Mouse (Mus musculus): ENCODE measurements around the gene Zg16. TPM values are rescaled to one million over a fixed set of nuclear protein-coding genes. Genes with fewer than 3 reads are reported as not detected.

Gene Zg16
- polyA plus RNA-seq, 1 experiment from 2014 or later: not detected

GRCm38 (mm10) chr7:127113614-127114259, 26.6 kb upstream of the Zg16 start:
- H3K27me3 ChIP-seq: no peaks in the 10 kb centered on the region
- ATAC-seq (ENCODE audit: low FRiP score, low read depth): no peak
- H3K9me3 ChIP-seq: no peaks in the 10 kb centered on the region
- no peaks in the 10 kb centered on the region for H3K4me1 ChIP-seq (replicated peaks)
- H3K36me3 ChIP-seq: no peaks in the 10 kb centered on the region
- H3K4me2 ChIP-seq: no peak overlapping the region
- H3K27ac ChIP-seq (replicated peaks): no peak overlapping the region
- H3K4me3 ChIP-seq: no peak overlapping the region
- no peak overlapping the region for H3K9ac ChIP-seq
- 51% methylated on average over 12 of the region's 12 CpGs for WGBS

- ATAC-seq (ENCODE audit: low FRiP score, low read depth): no peak
- Histone ChIP-seq H3K36me3 (no peaks in the 10 kb centered on the region), H3K4me2 (no peak overlapping the region), H3K27ac (replicated peaks) (no peak overlapping the region), H3K9me3 (no peaks in the 10 kb centered on the region), H3K27me3 (no peaks in the 10 kb centered on the region), H3K9ac (no peak overlapping the region), H3K4me1 (replicated peaks) (no peaks in the 10 kb centered on the region), H3K4me3 (no peak overlapping the region)
- 44% methylated on average over 9 of the region's 9 CpGs for WGBS
Observed at GRCm38 (mm10) chr7:127112921-127113597, 25.9 kb upstream of the Zg16 start.

DNA sequence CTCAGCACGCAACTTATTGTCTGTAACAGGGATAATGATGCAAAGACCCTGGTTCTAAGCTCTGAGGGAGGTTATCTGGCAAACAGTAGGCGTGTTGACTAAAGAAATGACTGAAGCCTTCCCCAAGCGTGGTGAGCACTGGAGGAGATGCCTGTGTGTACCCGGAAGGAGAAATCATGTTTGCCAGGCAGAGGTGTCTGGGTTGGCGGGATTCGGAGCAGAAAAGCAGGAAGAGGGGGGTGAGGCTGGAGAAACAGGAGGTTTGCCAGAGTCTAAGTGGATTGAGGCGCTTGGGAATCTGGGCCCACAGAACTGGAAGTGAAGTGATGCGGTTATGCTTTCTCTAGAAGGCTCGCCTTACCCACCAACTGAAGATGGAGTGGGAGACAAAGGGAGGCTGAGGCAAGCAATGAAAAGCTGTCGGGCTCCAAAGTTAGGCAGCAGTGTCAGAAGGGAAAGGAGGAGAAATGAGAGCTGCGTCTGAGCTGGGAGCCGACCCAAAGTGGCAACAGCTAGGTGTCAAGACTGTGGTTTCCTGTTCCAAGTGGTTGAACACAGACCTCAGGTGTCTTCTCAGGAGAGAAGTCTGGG, 25.2 kb upstream of the Zg16 start:
- no peak for ATAC-seq (ENCODE audit: low FRiP score, low read depth)
- H3K27ac ChIP-seq (replicated peaks): no peak overlapping the region
- no peak overlapping the region for H3K4me3 ChIP-seq
- no peak overlapping the region for H3K9ac ChIP-seq
- 85% methylated on average over 12 of the region's 12 CpGs for WGBS
- no peaks in the 10 kb centered on the region for H3K4me1 ChIP-seq (replicated peaks)
- no peaks in the 10 kb centered on the region for H3K9me3 ChIP-seq
- no peak overlapping the region for H3K4me2 ChIP-seq
- H3K36me3 ChIP-seq: no peaks in the 10 kb centered on the region
- H3K27me3 ChIP-seq: no peaks in the 10 kb centered on the region

DNA sequence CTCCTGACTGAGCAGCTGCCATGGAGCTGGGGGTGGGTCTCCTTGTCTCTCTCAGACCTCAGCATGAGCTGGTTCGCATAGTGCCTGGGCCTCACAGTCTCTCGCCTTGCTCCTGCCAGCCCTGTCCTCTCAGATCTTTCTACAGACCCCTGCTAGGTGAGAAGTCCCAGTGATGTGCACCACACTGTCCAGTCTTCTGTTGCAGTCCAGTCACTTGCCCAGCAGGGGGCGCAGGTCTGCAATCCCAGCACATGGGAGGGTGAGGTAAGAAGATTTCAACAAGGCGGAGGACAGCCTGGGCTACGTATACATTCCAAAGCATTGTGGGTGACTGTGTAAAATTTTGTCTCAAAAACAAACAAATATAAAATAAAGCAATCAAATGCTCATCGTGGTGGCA, 24.3 kb upstream of the Zg16 start:
- Histone ChIP-seq H3K36me3 (no peaks in the 10 kb centered on the region), H3K4me1 (replicated peaks) (no peaks in the 10 kb centered on the region), H3K4me2 (no peak overlapping the region), H3K9me3 (no peaks in the 10 kb centered on the region), H3K9ac (no peak overlapping the region), H3K27ac (replicated peaks) (no peak overlapping the region), H3K27me3 (no peaks in the 10 kb centered on the region), H3K4me3 (no peak overlapping the region)
- 48% methylated on average over 6 of the region's 6 CpGs for WGBS
- ATAC-seq (ENCODE audit: low FRiP score, low read depth): no peak

- H3K9ac ChIP-seq: no peak overlapping the region
- H3K27ac ChIP-seq (replicated peaks): no peak overlapping the region
- no peaks in the 10 kb centered on the region for H3K9me3 ChIP-seq
- peak; percentile 61 for ATAC-seq (ENCODE audit: low FRiP score, low read depth)
- WGBS: 49% methylated on average over 18 of the region's 18 CpGs
- no peaks in the 10 kb centered on the region for H3K4me1 ChIP-seq (replicated peaks)
- no peaks in the 10 kb centered on the region for H3K36me3 ChIP-seq
- H3K4me3 ChIP-seq: no peak overlapping the region
- H3K27me3 ChIP-seq: no peaks in the 10 kb centered on the region
- H3K4me2 ChIP-seq: no peak overlapping the region
Observed at GRCm38 (mm10) chr7:127110239-127111007, 23.3 kb upstream of the Zg16 start.

DNA sequence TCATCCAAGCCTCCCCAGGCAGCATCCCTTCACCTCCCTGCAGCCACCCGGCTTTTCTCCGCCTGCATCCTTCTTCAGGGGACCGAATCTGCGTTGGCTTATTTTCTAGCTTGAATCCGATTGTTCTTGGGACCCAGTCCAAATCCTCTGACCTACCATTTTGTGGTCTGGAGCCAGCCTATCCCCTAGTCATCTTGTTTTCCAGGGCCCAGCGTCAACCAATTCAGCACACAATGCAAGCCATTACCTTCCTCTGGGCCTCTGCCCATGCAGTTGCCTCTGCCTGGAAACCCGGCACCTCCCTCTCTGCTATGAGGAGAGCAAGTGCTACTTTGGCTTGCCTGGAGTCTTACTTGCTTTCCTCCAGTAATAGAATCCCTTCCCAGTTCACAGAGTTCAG, 18.4 kb upstream of the Zg16 start:
- H3K4me3 ChIP-seq: no peak overlapping the region
- 67% methylated on average over 7 of the region's 7 CpGs for WGBS
- ATAC-seq (ENCODE audit: low FRiP score, low read depth): no peak
- H3K27ac ChIP-seq (replicated peaks): 0 out of 2 replicates have a peak overlapping the region, but pooled peaks have one; percentile 60
- no peak overlapping the region for H3K4me2 ChIP-seq
- no peak overlapping the region for H3K9ac ChIP-seq
- H3K36me3 ChIP-seq: no peaks in the 10 kb centered on the region
- H3K27me3 ChIP-seq: no peaks in the 10 kb centered on the region
- peaks cover 11% of the 10 kb centered on the region for H3K4me1 ChIP-seq (replicated peaks)
- H3K9me3 ChIP-seq: no peaks in the 10 kb centered on the region

DNA sequence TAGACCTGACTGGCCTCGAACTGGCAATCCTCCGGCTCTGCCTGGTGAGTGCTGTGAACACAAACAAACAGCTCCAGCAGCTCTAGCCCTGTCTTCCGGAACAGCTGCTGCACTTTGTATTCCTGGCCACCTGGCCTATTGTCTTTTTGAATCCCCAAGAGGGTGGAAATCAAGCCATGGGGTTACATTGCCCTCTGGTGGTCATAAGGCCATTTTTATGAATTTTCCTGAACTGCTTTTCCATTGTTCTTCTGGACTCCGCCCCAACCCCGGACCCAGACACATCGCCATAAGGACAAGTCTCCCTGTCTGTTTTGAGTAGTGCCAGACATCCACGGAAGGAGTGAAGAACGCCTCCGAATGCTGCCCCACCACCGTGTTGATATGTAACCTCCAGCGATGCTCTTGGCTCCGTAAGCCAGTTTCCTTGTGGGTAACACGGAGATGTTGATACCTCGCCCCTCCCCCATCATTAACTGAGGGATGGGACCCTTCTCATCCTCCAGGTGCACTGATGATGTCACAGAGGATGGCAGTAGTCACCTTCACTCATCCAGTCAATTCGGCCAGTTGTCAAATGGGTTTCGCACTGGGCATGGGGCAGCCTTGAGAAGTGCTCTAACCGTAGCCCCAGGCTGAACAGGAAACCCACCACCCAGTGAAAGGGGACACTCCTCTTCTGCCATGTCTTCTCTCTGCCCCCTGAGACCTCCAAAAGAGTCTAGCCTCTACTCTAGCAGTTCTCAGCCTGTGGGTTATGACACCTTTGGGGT, 17.6 kb upstream of the Zg16 start:
- Histone ChIP-seq H3K9ac (no peak overlapping the region), H3K4me2 (peak overlapping the region; percentile 52), H3K4me3 (peak overlapping the region; percentile 27), H3K27ac (replicated peaks) (peak overlapping the region; percentile 60), H3K4me1 (replicated peaks) (peaks cover 11% of the 10 kb centered on the region), H3K9me3 (no peaks in the 10 kb centered on the region), H3K36me3 (no peaks in the 10 kb centered on the region), H3K27me3 (no peaks in the 10 kb centered on the region)
- 17% methylated on average over 17 of the region's 17 CpGs for WGBS
- ATAC-seq (ENCODE audit: low FRiP score, low read depth): peak; percentile 84

- no peak for ATAC-seq (ENCODE audit: low FRiP score, low read depth)
- Histone ChIP-seq H3K27ac (replicated peaks) (peak overlapping the region; percentile 52), H3K4me3 (no peak overlapping the region), H3K4me2 (no peak overlapping the region), H3K36me3 (no peaks in the 10 kb centered on the region), H3K9ac (no peak overlapping the region), H3K4me1 (replicated peaks) (peaks cover 11% of the 10 kb centered on the region), H3K9me3 (no peaks in the 10 kb centered on the region), H3K27me3 (no peaks in the 10 kb centered on the region)
- 68% methylated on average over 6 of the region's 6 CpGs for WGBS
Observed at GRCm38 (mm10) chr7:127103960-127104359, 16.8 kb upstream of the Zg16 start.

DNA sequence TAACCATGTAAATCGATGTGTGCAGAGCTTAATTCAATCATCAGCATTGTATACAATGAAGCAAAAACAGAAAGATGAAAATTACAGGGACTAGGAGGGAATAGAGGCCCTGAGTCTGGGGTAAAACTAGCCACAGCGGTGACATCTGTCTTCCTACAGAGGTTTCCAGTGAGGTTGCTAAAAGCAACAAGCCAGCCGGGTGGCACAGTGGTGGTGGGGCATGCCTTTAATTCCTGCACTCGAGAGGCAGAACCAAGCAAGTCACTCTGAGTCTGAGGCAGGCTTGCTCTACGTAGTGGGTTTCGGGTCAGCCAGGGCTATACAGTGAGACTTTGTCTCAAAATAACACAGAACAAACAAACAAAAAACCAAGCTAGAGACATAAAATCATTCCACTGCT, 15.0 kb upstream of the Zg16 start:
- no peaks in the 10 kb centered on the region for H3K27me3 ChIP-seq
- H3K36me3 ChIP-seq: no peaks in the 10 kb centered on the region
- H3K9ac ChIP-seq: no peak overlapping the region
- peaks cover 11% of the 10 kb centered on the region for H3K4me1 ChIP-seq (replicated peaks)
- H3K4me3 ChIP-seq: no peak overlapping the region
- H3K27ac ChIP-seq (replicated peaks): no peak overlapping the region
- no peak overlapping the region for H3K4me2 ChIP-seq
- no peak for ATAC-seq (ENCODE audit: low FRiP score, low read depth)
- no peaks in the 10 kb centered on the region for H3K9me3 ChIP-seq
- 82% methylated on average over 6 of the region's 6 CpGs for WGBS

DNA sequence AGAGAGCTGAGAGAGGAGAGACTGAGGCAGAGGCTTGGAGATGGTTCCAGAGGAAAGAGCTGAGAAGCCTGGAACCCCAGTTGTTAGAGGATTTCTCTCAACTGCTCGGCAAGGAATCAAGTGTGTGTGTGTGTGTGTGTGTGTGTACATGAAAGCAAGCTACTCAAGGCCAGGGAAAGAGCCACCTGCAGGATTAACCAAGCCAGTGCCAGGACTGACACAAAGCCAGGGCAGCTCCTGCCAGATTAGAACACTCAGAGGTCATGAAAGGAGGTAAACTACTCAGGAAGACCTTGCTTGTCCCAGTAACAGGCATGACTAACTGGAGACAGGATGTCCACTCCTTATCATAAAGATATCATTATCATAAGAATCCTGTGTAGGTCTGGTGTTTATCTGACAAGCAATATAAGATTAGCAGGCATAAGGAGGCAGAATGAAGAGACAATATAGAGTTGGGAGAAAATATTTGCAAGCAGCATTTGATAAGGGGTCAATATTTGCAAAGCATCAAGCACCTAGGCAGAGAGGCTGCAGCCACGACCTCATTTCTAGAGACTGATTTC, 14.4 kb upstream of the Zg16 start:
- Histone ChIP-seq H3K4me2 (no peak overlapping the region), H3K4me3 (no peak overlapping the region), H3K4me1 (replicated peaks) (peaks cover 11% of the 10 kb centered on the region), H3K27ac (replicated peaks) (no peak overlapping the region), H3K9ac (no peak overlapping the region), H3K36me3 (no peaks in the 10 kb centered on the region), H3K27me3 (no peaks in the 10 kb centered on the region), H3K9me3 (no peaks in the 10 kb centered on the region)
- no peak for ATAC-seq (ENCODE audit: low FRiP score, low read depth)
- WGBS: 53% methylated on average over 2 of the region's 2 CpGs

- ATAC-seq (ENCODE audit: low FRiP score, low read depth): no peak
- Histone ChIP-seq H3K27ac (replicated peaks) (no peak overlapping the region), H3K9ac (no peak overlapping the region), H3K4me2 (no peak overlapping the region), H3K27me3 (no peaks in the 10 kb centered on the region), H3K9me3 (no peaks in the 10 kb centered on the region), H3K36me3 (no peaks in the 10 kb centered on the region), H3K4me3 (no peak overlapping the region), H3K4me1 (replicated peaks) (peaks cover 6% of the 10 kb centered on the region)
- WGBS: 85% methylated on average over 4 of the region's 4 CpGs
Observed at GRCm38 (mm10) chr7:127099528-127099927, 12.4 kb upstream of the Zg16 start.
